Mouse (Mus musculus) right cerebral cortex, postnatal 36 days (tissue): Measurements from ENCODE around the gene Ttc23.

Experiments used
- DNase-seq, 2 experiments: peaks; one replicate each; pipeline ENCODE4 v3.0.0; 2022; ENCODE audit warnings: low spot score in 2 of 2, mixed read lengths in 1 of 2

The Ttc23 gene

DNA sequence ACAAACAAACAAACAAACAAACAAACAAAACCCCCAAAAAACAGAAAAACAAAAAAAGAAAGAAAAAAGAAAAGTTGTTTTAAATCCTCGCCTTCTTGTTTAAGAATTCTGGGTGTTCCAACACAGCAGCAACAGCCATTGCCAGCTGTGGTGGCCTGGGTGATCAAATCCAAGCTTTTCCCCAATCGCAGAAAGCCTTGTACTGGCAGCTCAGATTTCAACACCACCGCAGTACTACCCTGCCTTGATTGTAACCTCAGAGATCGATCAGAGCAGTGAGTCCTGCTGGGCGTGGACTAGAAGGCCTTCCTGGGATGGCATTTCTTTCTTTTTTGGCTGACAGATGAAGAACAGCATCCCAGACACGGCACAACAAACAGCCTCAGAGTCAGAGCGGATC, 48.7 kb downstream of the Ttc23 start:
- DNase-seq: no peak

DNA sequence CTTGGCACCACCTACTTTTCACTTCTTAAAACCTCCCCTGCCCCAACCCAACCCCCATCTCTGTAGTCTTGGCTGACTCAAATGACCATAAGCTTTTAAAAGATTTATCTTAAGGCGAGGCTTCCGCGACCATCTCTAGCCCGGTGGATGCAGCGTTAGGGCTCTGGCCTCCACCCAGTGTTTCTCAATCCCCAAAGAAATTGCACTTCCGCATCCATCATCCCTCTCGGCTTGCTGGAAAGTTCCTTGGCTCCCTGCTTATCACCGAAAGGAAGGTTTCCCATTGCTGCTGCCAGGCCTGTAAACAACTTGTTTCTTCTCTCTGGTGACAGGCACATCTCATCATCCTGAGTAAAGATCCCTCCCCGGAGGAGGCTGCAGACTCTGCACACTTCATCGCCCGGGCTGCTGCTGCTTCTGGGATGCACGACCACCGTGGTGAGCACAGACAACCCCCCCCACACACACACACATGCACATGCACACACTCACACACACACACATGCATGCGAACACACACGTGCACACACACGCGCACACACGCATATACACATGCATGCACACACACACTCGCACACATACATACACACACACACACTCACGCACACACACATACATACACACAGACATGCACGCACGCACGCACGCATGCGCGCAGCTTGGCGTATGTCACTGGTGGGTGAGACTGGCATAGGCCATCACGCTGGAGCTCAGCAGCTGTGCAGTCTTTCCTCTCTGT, 50.9 kb downstream of the Ttc23 start:
- DNase-seq: no peak

DNA sequence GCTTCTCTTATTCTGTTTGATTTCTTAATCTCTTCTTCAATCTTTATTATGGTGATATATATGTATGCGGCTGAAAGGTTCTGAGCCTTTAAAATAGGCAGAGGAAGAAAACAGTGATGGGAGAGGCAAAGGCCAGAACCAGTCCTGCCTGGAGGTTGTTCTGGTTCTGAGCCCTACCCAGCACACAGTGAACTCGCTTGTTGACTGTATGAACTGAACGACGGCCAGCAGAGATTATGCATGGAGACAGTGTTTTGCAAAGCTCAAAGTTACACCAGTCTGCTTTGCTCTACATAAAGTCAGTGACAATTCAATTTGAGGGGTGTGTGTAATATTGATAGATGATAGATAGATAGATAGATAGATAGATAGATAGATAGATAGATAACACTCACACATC, 52.1 kb downstream of the Ttc23 start:
- no peak for DNase-seq

DNA sequence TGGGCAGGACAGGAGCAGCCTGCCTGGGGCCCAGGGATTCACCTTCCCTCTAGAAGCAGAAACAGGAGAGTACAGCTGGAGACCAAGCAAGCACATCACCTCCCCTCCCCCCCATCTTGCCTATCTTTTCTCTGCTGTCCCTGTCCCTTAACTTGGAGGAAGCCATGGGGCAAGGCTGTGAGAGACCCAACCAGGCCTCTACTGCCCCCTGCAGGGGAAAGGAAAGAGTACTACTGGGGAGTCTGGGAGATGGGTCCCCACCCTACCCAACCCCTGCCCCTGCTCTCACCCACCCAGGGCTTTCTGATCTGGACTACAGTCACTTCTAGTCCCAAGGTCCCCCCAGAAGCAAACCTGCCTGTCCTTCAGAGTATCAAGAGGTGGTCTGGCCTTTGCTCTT, 53.6 kb downstream of the Ttc23 start:
- DNase-seq: no peak

DNA sequence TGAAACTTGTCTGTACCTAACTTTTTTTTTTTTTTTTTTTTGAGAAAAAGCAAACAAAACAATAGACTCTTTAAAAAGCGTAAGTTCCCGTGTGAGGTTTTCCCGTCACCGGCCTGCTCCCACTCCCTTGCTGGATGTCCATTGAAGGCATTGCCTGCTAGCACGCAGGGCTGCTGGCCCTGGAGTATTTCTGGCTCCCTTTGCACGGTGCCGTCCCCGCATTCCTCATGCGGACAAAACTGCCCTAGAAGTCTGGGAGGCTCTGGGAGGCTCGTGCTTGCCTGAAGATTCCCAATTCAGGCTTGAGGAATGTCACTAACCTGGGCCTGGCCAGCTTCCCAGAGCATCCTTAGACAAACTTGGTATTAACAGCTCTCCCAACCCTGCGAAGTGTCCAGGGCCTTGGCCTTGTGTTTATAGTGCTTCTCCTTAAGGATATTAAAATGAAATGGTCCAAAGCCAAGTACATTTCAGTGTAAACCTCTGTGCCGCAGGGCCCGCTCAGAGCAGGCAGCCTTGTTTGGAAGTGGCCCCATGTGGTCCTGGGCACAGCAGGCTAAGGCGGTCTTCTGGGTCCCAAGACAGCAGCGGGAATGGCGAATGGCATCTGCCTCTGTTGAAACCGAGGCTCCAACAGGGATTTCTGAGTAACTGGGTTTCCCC, 54.2 kb downstream of the Ttc23 start:
- DNase-seq: no peak

DNA sequence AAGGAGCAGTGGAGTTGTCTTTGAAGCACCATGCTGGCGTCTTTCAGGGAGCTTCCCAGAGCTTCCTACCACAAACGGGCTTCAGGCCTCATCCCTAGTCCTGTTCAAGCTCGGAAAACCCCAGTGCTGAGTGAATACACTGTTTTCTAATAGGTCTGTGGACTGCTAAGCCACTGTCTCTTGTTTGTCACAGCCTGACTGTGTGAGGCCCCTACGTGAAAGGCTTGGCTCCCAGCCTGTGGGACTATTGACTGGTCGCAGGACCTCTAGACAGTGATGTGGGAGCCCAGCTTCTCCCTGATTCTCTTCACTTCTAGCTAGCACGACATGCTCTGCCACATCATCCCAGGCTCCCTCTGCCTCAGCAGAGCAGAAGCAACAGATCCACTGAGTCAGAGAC, 61.0 kb downstream of the Ttc23 start:
- DNase-seq: no peak

DNA sequence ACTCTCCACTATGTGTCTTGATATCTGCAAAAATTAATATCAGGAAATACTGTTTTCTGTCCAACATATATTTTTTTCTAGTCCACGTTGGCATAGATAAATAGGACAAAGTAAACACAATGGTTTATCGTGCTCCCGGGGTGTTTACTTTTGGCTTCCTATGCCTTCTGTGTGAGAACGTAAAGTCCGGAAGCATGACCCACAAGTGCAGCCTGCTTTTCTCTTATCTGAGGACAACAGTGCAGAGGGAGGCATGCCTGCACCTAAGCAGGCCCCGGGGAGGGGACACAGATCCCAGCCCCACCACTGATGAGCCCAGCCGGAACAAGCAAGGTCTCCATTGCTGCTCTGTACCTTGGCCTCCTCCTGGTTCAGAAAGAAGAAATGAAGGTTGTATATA, 63.0 kb downstream of the Ttc23 start:
- DNase-seq: no peak

DNA sequence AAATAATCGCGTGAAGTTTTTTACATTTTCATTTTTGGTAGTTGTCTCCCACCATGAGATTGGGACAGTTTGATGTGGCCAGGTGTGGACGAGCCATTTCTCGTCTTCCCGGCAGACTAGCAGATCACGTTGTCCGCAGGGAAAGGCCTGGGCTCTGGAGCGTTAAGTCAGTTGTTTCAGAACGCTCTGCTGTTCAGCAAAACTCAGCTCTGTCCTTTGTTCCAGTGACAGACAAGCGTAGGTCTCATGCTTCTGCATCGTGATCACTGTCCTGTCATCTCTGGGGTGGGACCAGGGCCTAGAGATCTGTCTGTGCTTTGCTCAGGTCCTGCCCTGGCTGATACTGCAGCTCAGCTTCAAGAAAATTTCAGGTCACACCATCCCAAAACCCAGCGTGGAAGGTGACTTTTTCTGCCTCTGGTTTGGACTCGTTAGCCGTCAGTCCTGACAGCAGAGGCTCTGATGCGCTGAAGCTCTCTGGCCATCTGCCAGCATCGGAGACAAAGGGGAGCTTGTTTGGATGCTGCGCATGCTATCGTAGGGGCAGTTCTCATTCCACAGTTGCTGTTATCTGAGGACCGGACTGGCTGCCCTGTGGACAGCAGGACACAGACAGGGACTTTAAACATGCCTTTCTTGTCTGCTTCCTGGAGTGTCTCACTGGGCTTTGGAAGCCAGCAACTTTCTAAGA, 66.8 kb downstream of the Ttc23 start:
- no peak for DNase-seq

DNA sequence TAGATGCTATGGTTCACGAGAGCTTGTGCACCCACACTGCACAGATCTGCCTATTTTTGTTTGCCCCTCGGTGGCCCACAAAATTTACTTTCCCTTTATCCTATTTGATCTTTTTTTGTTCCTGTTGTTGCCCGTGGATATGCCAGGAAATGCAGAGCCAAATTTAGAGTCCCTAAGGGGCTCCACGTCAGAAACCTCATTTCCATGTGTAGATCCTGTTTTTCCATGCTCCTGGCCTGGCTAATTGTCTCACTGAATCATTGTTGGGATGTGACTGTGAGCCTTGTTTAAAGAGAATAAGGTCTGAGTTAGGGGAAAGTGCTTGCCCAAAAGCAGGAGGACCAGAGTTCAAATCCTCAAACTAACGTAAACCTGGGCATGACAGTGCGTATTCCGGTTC, 68.0 kb downstream of the Ttc23 start:
- no peak for DNase-seq

DNA sequence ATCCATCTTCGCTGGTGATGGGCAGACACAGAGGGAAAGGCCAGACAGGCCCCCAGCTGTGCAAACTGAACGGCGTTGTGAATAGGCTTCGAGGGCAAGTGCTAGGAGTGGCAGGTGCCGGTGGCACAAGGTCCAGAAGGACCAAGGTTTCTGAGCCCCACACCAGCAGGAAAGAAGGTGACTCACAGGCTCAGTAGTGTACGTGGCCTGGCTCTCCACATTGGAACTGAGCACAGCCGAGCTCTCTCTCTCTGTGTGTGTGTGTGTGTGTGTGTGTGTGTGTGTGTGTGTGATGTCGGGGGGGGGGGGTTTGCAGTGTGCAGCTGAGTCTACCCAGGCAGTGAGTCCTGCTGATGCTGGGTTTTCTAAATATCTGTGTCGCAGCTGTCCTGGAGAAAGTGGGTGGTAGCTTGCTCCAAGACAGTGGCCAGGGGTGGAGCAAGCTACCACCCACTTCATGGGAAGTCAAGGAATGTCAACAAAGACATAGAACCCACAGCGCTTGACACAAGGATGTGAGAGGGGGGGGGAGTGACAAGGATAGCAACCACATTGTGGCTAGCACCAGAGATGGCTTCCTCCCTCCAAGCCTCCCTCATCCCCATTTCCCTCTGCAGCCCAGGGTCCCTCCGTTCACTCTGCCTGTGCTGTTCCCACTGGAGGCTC, 69.1 kb downstream of the Ttc23 start:
- DNase-seq: no peak

DNA sequence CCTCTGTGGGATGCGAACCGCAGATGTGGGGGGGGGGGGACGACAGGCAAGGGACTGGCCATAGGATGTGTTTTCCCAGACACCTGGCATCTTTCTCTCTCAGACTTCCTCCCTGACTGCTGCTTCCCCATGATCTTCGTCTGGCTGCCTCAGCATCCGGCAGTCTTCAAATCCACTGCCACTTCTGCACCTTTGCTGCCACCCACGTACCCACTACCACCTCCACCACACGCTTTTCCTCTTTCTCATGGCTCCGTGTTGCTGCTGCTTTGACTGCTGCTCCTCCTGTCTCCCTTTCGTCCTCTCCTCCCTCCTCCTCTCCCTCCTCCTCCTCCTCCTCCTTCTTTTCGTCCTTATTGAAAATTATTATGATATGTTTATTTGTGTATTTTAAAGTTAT, 69.7 kb downstream of the Ttc23 start:
- peak in 1 of 2 experiments; percentile 37 for DNase-seq

DNA sequence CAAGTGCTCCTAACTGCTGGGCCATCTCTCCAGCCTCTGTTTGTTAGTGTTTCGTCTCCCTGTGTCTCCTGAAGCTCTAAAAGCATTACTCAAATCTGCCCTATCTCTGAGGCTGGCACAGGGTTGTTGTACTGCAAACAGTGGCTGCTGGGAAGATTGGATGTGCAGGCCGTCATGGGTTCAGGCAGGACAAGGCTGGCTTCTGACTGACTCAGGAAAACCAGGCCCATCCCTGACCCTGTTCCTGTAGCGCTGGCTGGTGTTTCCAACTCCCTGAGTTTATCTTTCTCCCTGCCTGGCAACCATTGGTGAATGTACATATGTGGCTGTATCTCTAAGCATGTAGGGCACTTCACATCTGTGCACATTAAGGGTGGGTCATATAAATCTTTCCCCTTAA, 70.3 kb downstream of the Ttc23 start:
- no peak for DNase-seq

DNA sequence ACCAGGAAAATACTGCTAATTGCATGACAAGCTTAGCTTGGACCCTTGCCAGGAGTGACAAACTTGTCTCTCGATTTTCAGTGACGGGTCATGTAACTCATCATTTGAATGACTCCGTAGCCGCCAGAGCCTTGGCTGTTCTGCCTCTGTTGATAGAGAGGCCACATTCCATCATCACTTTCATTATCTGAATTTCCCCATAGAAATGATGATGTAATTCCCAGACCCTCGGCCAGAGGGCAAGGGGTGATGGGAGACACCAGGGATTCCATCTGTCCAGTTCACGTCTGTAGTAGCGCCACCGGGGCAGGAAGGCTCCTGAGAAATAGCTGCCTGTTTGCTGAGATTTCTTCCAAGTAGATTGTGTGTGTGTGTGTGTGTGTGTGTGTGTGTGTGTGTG, 71.6 kb downstream of the Ttc23 start:
- no peak for DNase-seq

DNA sequence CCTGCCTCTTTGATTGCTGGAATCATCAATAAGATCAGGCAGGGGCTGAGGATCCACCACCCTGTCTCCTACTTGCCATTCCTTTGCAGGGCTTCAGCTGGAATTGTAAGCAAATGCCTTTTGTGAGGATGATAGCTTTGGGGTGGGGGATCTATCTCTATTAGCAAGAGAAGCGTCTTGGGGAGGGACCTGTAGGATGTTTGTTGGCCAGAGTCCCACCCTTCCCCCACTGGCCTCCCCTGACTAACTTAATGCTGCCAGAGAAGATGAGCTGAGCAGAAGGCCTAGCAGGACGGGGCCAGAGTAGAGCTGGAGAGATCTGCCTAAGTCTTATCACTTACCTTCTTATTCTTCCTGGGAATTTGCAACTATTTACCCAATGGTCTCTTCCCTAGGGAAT, 75.0 kb downstream of the Ttc23 start:
- DNase-seq: no peak

DNA sequence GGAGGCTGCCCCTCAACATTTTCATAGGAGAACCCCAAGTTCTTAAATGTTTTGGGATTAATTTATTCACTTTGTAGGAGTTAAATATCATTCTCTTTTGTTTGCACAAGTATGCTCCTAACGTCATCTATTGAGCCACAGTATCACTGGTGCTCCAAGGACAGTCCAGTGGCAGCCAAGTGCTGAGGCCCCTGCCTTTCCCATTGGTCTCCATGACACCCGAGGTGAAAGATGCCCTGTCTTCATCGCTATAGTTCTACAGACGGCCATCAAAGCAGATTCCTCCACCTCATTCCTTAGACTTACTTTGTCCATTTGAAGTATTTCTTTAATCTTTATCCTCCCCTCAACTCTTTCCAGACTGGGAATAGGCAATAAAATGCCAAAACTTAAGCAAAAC, 77.3 kb downstream of the Ttc23 start:
- no peak for DNase-seq

DNA sequence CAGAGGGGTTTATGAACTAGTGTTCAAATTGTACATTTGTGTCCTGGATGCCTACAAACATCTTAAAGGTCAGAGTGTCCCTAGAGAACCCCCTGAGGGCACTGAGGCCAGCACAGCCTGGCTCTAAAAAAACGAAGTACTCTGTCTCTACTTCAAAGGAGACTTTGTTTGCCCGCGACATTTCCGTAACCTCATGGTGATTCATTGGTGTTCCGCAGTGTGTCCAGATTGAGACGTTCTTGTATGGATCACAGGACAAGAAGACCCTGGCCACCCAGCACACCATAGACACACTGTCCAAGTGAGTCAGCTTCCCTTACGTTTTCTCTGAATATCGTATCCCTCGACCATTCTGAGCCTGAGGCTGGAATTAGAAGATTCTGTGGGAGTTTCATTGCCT, 77.8 kb downstream of the Ttc23 start:
- DNase-seq: no peak

DNA sequence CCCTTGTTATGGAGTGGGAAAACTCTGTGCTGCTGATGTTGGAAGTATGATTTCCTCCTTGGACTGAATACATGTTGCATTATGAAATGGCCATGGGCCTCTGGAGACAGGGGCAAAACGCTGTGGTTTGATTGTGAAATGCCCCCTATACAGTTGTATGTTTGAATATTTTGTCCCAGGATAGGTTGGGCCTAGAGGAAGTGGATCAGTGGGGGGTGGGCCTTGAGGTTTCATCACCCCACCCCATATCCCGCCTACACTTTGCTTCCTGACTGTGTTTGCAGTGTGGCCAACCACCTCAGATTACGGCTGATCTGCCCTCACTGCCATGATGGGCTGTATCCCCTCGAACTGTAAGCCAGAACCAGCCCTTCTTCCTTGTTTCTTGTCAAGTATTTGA, 81.0 kb downstream of the Ttc23 start:
- DNase-seq: no peak

DNA sequence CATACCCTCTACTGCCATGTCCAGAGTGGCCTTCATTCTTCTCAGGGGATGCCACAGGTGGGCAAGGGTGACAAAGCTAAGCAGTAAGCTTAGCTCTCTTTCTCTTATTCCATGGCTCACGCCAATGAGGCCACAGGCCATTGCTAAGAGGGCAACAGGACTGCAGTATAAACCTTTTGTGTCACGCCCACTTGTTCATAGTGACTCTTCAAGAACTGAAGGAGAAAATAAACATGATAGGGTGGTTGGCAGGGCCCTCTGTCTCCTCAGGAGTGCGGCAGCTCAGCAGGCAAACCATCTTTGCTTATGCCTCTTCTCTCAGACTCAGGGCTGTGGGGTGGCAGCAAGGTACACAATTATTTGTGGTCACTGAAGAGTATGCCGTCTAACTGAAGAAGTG, 81.6 kb downstream of the Ttc23 start:
- DNase-seq: no peak

DNA sequence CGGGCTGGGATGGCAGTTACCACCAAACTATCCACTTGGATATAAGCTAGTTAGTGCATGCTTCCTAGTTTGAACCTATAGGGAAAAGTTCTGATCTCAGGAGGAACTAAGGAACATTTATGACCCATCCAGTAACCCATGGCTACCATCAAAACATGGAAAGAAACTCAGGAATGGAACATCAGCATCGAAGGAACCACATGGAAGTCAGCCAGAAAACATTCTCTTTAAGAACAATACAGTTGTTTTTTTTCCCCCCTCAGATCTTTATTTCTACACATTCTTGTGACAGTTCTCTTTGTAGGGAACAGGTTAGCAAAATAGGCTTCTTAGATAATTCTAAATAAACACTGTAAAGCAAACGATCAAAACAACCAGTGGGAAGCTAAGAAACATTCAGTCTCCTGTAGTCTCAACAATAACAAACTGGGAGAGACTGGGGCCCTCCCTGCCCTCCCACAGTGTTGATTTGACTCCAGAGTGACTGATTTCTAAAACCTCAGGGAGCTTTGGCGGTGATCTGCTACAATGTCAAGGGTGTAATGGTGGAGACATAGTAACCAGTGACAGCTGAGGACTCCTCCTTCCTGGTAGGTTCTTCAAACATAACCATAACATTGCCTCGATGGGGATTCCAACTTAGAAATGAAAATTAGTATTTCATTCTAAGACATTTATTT, 83.4 kb downstream of the Ttc23 start:
- no peak for DNase-seq

DNA sequence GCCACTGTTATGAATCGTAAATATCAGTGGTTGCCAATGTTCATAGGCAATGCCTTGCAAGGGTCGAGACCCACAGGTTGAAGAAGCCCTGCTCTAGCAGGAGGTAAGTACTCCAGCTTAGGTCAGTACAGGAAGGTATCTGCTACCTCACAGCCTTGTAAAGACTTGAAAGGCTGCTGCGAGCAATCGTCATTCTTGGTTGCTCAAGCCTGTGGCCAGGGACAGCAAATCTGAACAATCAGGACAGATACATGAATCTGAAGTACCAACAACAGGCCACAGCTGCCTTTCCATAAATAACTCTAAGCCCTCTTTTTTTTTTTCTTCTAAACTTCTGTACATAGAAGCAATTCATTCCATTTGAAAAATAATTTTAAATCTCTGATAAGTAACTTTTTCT, 85.1 kb downstream of the Ttc23 start:
- DNase-seq: no peak

DNA sequence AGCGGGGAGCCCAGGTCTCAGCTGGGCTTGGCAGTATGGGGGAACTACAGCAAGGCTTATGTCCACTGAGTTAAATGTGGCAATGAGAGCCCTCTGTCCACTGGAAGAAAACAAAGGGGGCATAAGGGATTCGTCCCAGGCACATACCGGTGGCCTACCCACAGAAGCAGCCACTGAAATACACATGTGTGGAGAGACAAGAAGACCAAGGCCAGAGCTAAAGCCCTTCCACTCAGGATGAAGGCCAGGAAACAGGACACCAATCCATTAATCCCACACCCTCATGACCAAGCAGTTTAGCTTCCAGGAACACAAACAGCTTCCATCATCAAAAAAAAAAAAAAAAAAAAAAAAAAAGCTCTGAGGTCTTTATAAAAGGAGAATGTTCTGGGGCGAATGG, 93.2 kb downstream of the Ttc23 start:
- DNase-seq: no peak

DNA sequence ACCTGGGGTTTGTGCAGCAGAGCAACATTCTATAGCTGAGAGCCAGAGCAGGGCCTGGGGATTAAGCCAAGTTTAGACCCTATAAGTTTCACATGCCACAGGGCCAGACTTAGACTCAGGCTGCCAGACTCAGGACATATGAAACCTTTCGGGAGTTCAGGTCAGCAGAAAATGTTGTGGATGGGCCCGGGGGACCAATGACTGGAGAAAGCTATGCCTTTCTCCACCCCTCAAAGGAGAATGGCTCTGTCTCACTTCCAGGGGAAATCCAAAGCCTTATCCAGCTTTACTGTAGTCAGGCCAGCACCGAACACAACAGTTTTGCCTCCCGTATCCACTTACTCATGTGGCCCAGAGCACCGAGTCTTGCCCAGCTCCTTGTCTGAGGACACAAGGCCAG, 93.6 kb downstream of the Ttc23 start:
- DNase-seq: no peak
